ENCODE assay signal across 8 mouse cellular contexts in the genomic region with DNA sequence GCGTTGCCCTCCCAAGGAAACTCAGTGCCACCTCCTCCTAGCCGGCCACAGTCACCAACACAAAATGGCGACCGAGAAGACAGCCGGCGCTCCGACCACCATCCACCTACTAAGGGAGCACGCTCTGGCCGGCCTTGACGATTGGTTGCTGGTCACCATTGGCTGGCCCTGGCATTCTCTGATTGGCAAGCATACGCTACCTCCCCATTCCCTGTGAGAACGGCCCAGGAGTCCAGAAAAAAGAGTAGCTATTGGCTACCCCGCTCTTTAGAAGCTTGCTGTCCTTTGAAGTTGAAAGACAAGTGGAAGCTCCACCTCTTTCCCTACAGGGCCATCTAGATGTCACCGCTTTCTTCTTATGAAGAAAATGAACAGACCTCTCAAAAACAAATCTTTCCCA. TPM values are rescaled to one million over a fixed set of nuclear protein-coding genes. Genes with fewer than 3 reads are reported as not detected.
DNase-seq lines count a peak whose midpoint lies in the region; ATAC-seq and TF ChIP-seq lines count a peak whose summit lies in the region.
"Not testable (repeated sequence)": the region's sequence is repeated elsewhere in the genome, so short reads cannot be mapped to it uniquely, and the experiment has no call there.

No protein-coding gene starts in this region.

- ATAC-seq in common myeloid progenitor, adult 5-6 weeks (replicated peaks; ENCODE audit: low read depth, poor library complexity, severe bottlenecking): peak; percentile 58; the same call in 1 of the 2 replicates
- ATAC-seq in erythroid progenitor cell, adult 5-6 weeks (replicated peaks; ENCODE audit: low FRiP score, poor library complexity, severe bottlenecking): 0 out of 2 replicates have a peak, but pooled peaks have one; percentile 52
- peak; percentile 48 for ATAC-seq in megakaryocyte progenitor cell, adult 5-6 weeks (replicated peaks; ENCODE audit: poor library complexity)
- peak; percentile 46 for ATAC-seq in neutrophil, adult 5-6 weeks (ENCODE audit: extremely low read depth, insufficient number of reproducible peaks, low FRiP score, poor library complexity, severe bottlenecking)

- in situ Hi-C loops in ES-E14 (cut with MboI; ENCODE audit: low sequenced_read_pairs in 2 of 2, unreplicated experiment in 2 of 2): not testable (repeated sequence)

- H3K27me3 ChIP-seq in E14TG2a.4 (ENCODE audit: insufficient read depth, low read length): peaks cover 17% of the 10 kb centered on the region

- DNase-seq in ES-E14 (ENCODE audit: low read depth, low spot score): peak; percentile 15
- peak; percentile 9 for DNase-seq in WW6 (ENCODE audit: low read depth, low spot score)
- peak; percentile 23 for DNase-seq in testis, postnatal 14 days (ENCODE audit: low spot score)

- not testable (repeated sequence) for H3K9me3 ChIP-seq in E14TG2a.4 (ENCODE audit: low read length); ES-E14 (ENCODE audit: control insufficient read depth, insufficient read depth, low read depth, low read length)

- not testable (repeated sequence) for TF ChIP-seq CTCF in E14TG2a.4 (conservative IDR thresholded peaks at IDR 0.05; ENCODE audit: low read length)

- not testable (repeated sequence) for H3K36me3 ChIP-seq in E14TG2a.4 (ENCODE audit: insufficient read depth, low read length); ES-E14 (ENCODE audit: control insufficient read depth, insufficient read depth, low read length, poor library complexity, severe bottlenecking)

- H3K4me3 ChIP-seq in E14TG2a.4 (replicated peaks; ENCODE audit: low read length): peak overlapping the region; percentile 57
- peak overlapping the region; percentile 42; a peak in 3 of 4 replicates for H3K4me3 ChIP-seq in ES-E14 (ENCODE audit: insufficient read depth in 1 of 2, low read depth in 1 of 2, low read length in 2 of 2, poor library complexity in 1 of 2, severe bottlenecking in 1 of 2)

- H3K27ac ChIP-seq in ES-E14 (ENCODE audit: insufficient read depth, low read depth, low read length, poor library complexity, severe bottlenecking): not testable (repeated sequence)

- H3K9ac ChIP-seq in ES-E14 (ENCODE audit: insufficient read depth, low read depth, low read length, poor library complexity, severe bottlenecking): peak overlapping the region; percentile 54; the same call in 1 of the 2 replicates

- H3K4me1 ChIP-seq in E14TG2a.4 (replicated peaks; ENCODE audit: low read depth, low read length): peaks cover 15% of the 10 kb centered on the region
- not testable (repeated sequence) for H3K4me1 ChIP-seq in ES-E14 (ENCODE audit: control insufficient read depth in 2 of 2, insufficient read depth in 2 of 2, low read length in 2 of 2, poor library complexity in 1 of 2)

RNA-seq across cellular contexts. Expression of a gene that starts 24.6 kb away (rescaled TPM):
- total RNA-seq in ES-E14 (2012; rRNA removed): 27.7 and 30.1 TPM in 2 replicates
- total RNA-seq in common myeloid progenitor, adult 5-6 weeks (2017): 32.9 and 44.4 TPM in 2 replicates
- total RNA-seq in erythroid progenitor cell, adult 5-6 weeks (2015; ENCODE audit: low replicate concordance): 31.4 and 34.2 TPM in 2 replicates
- 22.2 and 22.7 TPM in 2 replicates for total RNA-seq in erythroid progenitor cell, adult 5-6 weeks (2017; ENCODE audit: low replicate concordance)
- 53.9 and 62.0 TPM in 2 replicates for total RNA-seq in megakaryocyte progenitor cell, adult 5-6 weeks (2015)
- 19.9 and 24.9 TPM in 2 replicates for total RNA-seq in megakaryocyte progenitor cell, adult 5-6 weeks (2017)
- total RNA-seq in neutrophil, adult 5-6 weeks (2017): 23.2 and 25.3 TPM in 2 replicates
